Mouse (Mus musculus): ENCODE results near the gene Aasdh.

DNA sequence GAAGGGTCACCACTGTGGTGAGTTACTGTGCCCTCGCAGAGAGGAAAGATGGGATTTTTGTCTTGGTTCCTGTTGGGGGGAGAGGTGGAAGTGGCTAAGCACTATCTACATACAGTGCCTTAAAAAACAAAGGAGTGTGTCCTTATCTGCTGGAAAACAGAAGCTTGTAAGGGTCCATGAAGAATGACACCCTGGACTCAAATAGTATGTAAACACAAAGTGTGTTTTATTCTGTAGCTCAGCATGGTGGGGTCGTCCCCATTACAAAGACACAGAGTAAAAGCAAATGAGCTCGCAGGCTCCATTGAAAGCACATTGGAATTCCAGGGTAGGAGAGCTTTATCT is 813 bp upstream of the Aasdh start:
- TF ChIP-seq ZNF384 (IDR thresholded peaks at IDR 0.05; ENCODE audit: low read depth, low read length) (no peak), MAFK (IDR thresholded peaks at IDR 0.05; ENCODE audit: insufficient read depth, low read depth, low read length) (no peak)

Measured in ES-E14 (cell line).